Mouse (Mus musculus) thymus, postnatal 36 days (tissue): Measurements from ENCODE around the gene Mettl3.
"Not testable (repeated sequence)": the region's sequence is repeated elsewhere in the genome, so short reads cannot be mapped to it uniquely, and the experiment has no call there.

Experiments
- DNase-seq, 2 experiments: peaks; one replicate each; pipeline ENCODE4 v3.0.0; 2022; ENCODE audit warnings: mixed read lengths in 2 of 2

The Mettl3 gene

DNA sequence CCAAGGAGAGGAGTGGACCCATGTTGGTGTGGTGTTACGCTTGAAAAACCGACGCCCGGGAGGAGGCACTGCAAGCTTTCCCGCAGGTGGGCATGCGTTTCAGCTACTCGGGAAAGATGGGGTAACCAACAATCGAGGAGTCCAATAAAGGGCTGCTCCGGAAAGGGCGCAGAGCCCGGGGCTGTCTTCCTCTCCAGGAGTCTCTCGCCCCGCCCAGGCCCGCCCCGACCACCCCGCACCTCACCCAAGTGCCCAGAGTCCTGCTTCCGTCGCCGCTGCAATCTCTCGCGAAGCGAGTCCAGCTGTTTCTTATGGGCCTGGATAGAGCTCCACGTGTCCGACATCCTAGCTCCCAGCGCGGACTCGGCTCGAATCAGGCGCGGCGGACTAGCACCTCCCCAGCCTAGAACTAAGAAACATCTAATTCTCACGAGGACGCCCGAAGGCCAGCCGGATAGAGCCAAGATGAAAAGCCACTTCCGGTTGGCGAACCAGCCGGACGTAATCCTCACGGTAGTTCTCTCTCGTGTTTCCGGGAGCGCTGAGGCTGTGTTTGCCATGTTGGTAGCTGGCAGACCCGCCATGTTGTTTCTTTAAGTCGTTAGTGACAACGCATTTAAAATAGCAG, at the start of gene Mettl3:
TSS of gene Mettl3 (minus strand) at position 485 of the 628 bp plus-strand sequence.
- peak; percentile 86 to 87 for DNase-seq

DNA sequence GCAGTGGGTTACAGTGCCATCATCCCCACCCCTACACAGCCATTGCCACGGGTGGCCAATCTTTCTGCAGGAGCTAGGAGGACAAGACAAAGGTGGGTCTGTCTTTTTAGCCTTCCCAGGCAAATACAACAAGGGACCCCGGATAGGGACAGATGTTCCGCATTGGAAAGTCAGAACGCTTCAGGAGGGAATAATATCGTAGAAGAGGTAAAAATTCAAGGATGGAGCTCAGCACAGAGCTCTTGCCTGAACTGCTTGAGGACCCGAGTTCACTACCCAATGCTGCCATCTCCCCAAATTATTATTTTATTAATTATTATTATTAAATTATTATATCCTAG, 34.6 kb upstream of the Mettl3 start:
- no peak for DNase-seq

DNA sequence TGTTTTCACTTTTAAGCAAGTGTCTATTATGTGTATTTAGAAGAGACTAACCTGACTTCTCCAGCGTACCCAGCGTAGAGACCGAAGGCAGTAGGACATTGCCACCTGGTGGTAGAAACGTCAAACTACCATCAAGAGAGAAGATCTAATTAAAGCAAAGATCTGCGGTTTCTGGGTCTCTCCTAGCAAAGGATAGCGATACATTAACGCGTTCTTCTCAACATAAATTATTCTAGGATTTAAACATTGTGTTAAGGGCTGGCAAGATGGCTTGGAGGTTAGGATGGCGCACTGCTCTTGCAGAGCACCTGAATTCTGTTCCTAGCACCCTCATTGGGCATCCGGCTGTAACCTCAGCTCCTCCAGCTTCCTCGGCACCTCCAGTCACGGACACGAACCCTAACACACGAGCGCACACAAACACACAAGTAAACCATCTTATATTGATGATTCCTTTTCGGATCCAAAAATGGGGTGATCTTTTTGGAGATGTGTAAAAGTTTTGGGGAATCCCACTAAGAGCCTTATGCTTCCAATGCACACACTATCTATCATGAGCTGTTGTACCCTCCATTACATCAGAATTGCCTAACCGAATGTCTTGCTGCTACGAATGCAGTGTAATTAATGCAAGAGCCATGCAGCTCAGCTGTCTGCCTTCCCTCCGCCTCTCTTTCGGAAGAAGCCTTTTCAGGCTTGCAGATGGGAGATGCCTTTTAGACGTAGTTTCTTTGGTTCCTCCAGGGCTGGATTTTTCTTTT, 34.0 kb upstream of the Mettl3 start:
- peak; percentile 24 to 26 for DNase-seq

DNA sequence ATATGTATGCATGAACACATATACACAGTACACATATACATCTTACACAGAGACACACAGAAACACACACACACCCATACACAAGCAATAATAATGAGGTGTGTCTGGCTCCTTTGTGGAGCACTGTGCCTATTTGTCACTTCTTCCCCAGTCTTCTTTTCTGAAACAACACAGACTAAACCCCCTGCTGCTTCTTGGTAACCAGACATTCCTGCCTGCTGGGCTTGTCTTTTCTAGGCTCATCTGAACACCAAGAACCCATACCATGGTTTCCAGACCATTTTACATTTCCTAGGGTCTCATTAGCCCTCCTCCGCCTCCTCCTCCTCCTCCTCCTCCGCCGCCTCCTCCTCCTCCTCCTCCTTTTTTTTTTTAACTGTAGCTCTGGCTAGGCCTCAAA, 27.2 kb upstream of the Mettl3 start:
- DNase-seq, result no peak

DNA sequence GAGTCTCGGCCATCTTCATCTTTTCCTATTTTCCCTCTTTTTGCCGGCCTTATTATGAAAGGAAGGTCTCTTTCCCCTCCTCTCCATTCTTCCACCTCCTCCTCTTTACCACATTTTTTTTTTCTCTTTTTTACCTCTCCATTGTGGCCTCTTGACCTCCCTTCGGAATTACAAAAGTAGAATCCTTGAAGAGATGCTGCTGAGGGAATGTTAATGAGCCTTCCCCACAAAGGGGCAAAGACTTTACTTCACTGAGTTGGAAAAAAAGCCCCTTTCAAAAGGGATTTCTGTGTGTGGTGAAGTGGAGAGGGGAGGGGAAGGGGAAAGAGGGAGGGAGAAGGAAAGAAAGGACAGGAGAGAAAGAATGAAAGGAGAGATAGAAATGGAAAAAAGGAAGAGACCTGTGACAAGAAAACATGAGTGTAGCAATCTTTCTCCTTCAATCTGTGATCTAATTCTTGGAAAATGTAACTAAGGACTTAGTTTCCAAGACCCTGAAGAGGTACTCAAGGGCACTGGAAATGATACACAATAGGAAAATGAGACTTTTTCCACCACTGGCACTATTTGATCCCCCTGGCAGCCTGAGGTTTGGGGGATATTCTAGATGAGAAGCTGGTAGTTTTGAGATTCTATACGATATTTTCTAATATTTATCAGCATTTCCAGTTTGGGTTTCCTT, 26.3 kb upstream of the Mettl3 start:
- no peak for DNase-seq

DNA sequence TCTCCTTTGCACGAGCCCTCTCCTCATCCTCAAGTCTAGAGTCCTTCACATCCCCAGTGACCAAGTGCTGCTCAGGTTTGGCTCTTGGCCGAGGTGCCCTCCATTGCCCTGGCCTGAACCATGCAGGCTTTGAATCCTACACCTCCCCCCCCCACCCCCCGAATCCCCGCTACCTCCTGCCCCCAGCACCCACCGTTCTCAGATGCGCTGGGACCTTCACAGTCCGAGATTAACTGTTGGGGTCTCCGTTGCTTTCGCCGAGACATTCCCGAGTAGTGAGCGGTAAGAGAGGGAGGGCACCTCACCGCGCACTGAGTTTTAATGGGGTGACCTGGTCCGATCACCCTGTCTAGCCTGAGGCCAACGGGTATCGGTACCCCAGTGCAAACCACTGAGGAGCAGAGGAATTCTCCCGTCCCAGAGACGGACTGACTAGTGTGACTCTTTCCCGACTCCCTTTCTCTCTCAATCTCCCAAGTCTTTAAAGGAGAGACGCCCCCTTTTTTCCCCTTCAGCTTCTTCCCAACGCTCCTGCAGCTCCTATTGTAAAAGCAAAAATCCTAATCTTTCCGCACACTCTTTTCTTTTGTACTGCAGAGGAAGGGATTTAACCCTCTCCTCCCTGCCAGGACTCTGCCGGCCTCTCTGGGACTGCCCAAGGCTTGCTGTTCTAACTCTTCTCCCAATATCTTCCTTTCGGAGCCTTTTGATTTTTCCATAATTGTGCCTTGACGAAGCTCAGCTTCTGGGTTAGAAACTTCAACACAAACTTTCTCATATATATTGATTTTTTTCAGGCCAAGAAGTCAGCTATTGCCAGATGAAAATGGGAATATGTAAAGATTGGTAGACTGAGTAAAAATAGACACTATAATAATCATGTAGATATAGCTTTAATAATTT, 23.2 kb upstream of the Mettl3 start, which contains the start of gene Sall2:
TSS of gene Sall2 (minus strand) at position 853 of the 903 bp plus-strand sequence.
- DNase-seq, result no peak

DNA sequence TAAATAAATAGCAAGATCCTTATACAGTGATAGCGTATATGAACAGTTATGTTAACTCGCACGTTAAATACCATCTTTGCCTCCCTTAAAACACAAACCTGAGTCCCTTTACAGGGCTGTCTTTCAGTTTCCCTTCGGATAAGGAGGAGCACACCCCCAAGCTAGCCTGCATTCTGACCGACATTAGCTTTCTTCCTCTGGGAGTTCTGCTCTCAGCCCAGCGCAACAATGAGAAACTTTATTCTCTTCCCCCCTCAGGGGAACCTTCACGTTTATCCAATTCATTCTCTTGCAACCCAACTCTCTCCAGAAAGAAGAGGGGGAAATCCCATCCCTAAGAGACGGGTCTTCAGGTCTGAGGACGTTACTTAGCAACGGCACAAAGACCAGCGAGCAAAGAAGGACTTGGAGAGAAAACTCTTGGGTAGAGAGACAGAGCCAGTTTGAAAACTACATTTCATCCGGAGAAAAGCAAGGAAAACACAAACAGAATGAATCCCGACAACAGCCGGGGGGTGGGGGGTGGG, 22.5 kb upstream of the Mettl3 start:
- DNase-seq, result no peak

DNA sequence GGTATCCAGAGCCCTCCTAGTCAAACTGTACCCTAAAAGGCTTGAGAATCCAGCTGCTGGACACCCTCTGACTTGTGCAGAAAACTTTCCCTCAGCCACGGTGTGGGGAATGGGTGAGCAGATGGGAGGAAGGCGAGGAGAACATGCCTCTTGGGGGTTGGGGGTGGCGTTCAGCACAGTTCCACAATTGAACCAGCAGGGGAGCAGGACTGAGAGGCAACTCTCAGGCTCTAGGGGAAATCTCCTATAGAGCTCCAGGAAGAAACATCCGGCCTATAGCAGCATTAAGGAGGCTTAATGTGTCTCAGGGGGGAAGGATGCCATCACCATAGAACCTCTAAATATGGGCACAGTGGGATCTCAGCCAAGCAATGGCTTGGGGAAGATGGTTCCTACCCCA, 21.0 kb upstream of the Mettl3 start:
- no peak for DNase-seq

DNA sequence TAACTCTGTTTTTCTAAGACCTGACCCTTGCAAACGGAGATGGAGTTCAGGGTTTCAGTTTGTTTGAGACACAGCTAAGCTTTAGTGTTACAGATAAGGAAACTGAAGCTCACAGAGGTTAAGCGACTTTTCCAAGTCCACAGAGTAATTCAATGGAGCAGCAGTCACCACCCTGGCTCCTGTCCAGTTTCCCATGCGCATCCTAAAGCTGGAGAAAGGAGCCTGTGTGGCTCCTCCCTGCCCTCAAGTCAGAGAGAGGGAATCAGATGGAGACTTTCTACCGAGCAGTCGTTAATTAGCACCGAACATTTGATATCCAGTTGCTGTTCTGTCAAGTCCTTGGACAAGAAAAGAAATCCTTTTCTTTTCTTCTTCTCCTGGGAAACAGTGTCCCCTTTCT, 14.4 kb upstream of the Mettl3 start:
- no peak for DNase-seq

DNA sequence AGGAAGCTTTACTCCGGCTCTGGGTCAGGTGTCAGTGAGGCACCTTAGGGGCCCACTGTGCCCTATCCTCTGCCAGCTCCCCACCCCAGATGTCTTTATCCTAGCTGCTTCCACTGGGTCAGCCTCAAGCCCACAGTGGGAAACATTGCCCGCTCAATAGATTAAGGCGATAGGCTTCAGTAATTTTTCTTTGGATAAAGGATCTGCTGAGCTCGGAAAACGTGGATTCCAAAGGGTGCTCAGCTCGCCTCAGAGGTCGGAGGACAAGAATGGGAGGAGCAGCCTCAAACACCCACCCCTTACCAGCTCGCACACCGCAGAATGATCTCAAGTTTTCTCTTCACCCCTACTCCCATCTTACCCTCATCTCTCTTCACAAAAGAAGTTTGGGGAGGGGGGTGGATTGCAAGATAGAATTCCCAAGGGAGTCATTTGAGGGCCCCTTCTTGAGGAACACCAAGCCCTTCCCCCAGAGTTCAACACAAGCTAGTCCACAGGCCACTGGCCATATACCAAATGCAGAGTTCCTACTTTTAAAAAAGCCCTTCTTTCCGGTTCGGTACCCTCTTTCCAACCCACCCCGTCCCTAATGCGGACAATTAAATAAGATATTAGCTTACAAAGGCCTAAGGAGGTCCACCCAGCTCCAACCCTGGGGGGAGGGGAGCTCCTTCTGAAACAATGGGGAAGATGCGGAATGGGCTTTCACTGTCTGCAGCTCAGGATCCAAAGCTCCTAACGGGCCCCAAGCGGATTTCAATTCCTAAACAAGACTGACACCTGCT, 11.7 kb upstream of the Mettl3 start:
- DNase-seq, result no peak

DNA sequence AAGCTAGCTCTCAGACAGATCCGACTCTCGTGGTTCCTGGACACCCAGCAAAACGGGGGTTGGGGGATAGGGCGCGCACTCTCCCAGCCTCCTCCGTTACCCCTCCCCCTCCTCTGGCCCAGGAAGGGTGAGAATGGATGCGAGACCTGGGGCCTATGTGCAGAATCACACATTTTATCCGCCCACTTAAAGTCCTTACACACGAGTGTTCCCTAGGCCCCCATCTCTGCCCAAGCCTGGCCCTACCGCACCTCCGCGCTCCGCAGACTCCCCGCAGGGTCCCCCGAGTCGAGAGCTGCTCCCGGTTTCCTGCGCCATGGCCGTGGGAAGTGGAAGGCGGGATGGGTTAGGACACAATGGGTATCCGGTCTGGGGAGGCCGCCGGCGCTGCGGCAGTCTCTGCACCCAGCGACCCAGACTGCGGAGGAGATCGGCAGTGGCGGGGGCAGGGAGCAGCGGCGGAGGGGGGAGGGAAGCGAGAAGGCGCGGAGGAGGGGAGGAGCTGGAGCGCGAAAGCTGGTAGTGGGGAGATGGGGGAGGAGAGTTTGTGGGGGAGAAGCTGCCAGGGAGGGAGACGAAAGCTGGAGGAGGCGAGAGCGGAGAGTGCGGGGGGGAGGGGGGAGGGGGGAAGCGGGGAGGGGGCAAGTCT, 11.0 kb upstream of the Mettl3 start:
- DNase-seq, result peak; percentile 80 to 85

DNA sequence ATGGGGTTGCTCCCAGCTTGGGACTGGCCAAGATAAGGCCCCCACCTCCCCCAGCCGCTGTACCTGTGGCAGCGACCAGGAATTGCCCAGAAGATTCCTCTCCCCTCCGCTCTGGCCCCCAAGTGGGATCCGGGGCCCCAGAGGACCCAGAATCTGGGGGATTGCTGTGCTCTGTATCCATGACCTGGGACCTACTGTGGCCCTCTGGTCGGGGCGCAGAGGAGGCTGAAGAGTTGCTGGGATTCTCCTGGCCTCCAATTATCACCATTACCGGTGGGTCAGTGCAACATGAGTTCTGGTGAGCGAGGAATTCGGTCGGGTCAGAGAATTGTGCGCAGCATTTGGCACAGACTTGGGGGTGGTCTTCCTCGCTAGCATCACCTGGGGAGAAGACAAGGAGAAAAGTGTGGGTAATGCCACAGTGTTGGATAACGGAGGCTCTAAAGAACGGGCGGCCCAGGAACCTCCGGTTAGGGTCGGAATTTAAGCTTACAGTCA, 10.4 kb upstream of the Mettl3 start:
- DNase-seq, result no peak

DNA sequence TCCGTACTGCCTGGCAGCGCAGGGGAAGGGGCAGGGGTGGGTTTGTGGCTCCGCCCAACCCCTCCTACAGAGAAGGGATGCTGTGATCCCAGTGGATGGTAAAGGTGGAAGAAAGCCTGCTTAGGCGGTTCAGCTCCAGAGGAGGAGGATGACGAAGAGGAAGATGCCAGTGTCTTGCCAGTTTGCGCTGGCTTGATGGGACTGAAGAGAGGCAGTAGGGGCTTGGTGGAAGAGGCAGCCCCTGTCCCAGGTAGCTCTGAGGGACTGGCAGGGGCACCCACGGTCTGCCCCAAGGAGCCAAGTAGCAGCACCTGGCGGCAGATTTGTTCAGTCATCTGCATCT, 9.9 kb upstream of the Mettl3 start:
- DNase-seq, result no peak

DNA sequence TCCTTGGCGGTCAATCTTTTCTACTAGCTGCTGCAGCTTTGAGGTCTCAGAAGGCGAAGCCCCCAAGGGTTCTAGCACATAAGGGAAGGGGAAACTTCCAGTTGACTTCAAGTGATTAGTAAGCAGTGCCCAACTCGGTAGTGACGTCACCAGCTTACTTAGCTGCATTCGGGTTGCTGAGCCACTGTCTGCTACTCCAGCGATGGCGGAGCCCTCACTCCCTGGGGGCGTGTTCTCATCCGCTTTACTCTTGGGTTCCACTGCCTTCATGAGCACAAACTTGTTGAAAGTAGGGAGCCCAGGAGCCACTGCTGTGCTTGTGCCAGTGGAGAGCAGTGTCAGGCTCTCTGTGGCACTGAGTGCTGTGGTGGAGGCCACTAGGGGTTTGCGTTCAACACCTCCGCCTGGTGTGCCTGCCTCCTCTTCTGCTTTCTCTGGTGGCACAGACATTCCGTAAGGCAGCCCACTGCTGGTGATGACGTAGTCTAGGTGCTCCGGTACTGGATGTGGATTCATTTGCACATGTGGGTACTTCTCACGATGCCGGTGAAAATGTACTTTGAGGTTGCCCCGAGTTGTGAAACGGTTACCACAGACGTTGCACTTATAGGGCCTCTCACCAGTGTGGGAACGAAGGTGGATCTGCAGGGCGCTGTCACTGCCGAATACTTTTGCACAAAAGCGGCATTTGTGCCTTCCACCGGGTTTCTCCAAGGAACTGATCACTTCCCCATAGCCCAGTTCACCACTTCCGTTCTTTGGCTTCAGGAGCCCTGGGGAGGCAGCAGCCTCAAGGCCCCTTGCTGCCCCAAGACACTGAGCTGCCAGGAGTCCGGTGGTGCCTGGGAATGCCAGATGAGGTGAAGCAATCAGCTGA, 9.2 kb upstream of the Mettl3 start:
- DNase-seq, result no peak

DNA sequence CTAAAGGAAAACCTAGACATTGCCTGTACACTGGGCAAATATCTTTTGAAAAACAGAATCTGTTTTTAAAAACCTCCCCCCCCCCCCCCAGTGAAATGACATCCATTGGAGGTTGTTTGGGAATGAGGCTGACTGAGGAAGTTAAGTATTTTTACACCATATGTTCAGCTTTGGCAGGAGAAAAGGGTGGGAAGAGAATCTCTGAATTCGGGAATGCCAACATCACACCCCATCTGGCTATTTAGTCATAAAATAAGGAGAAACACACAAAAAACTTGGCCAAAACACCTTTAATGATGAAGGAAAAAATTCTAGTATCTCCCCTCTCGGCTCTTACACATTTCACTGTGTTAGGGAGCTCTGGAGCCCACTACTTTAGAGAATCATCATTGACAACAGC, 6.0 kb upstream of the Mettl3 start:
- DNase-seq, result no peak

DNA sequence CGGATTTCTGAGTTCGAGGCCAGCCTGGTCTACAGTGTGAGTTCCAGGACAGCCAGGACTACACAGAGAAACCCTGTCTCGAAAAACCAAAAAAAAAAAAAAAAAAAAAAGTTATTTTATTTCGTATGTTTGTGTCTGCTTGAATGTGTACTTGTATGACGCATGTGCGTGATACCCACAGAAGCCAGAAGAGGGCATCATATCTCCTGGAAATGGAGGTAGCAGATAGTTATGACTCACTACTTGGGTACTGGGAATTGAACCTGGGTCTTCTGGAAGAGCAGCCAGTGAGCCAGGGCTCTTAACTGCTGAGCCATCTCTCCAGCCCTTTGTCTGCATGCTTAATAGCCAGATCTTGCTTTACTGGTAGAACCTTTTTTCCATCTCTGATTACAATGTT, 5.4 kb upstream of the Mettl3 start:
- DNase-seq, result peak in 1 of 2 experiments; percentile 17

DNA sequence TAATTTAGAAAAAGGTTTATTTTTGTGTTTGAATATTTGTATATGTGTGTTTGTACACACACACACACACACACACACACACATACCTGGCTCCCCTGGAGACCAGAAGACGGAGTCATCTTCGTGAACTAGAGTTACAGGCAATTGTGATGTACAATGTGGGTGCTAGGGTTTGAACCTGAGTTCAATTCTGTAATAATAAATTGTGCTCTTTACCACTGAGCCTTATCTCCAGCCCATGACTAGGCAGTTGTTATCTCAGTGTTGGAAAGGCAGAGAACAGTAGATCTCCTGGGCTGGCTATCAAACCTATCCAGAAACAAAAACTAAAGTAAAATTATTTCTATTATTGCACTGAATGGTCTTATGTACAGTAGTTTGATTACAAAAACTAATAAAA, 1.2 kb upstream of the Mettl3 start:
- DNase-seq, result no peak

DNA sequence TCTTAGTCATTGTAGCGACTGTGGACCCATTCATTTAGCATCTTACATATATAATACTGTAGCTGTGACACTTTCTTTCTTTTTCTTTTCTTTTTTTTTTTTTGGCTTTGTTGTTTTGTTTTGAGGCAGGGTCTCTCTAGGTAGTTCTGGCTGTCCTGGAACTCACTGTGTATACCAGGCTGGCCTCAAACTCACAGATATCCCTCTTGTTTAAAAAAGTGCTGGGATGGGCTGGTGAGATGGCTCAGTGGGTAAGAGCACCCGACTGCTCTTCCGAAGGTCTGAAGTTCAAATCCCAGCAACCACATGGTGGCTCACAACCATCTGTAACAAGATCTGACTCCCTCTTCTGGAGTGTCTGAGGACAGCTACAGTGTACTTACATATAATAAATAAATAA, 1.4 kb downstream of the Mettl3 start:
- DNase-seq, result not testable (repeated sequence)

DNA sequence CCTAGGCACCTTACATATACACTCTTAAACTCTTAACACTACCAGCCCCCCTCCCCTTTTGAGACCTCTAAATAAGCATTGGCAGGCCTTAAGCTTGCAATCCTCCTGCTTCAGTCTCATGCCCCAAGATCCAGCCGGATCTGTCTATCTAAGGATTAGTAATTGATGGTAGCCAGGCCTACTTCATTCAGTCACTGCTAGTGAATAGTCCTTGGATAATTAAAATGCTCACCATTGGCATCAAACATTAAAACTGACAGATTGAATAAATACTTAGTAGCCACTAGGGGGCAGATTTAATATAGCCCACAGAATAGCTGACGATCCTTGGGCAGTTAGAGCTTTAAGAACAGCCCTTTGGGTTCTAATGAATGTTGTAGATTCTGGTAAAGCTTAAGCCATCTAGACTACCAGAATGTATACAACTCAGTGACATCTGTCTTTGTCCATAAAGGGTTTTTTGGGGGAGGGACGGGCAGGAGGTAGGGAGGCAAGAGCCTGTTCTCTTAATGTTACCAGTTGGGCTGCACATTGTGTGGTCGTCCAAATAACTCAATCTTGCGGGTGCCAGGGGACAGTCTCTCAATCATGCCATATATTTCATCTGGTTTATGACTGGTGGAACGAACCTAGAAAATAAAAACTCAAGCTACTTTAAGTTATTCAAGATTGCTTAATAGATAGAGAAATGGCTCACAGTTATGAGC, 9.2 kb downstream of the Mettl3 start:
- DNase-seq, result no peak

DNA sequence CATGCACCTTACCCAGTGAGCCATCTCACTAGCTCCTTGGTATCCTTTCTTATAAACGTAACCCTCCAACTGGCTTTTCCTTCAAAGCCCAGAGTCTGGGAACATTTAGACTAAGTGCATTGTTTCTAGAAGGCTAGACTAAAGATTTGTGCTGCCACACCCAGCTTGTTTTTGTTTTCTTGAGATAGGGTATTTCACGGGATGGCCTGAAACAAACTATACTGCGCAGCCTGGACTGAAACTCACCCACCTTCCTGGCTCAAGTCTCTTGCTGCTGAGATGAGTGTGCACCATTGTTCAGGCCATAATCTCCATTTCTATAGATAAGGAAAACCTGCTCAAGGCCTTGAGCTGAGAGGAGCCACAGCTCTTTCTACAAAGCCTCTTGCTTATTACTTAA, 20.7 kb downstream of the Mettl3 start:
- no peak for DNase-seq
